Mouse (Mus musculus) adrenal gland, postnatal 4 days (tissue): Measurements from ENCODE around the gene Smtnl2. TPM values are rescaled to one million over a fixed set of nuclear protein-coding genes. Genes with fewer than 3 reads are reported as not detected.
"Not testable (repeated sequence)": the region's sequence is repeated elsewhere in the genome, so short reads cannot be mapped to it uniquely, and the experiment has no call there.

Experiments
- DNase-seq, 2 experiments: peaks; one replicate each; pipeline ENCODE4 v3.0.0; 2021 to 2022; ENCODE audit warnings: low spot score in 2 of 2, mixed read lengths in 2 of 2
- long read RNA-seq, 2 experiments: library from polyadenylated mRNA; stranded (forward); transcript quantifications; one replicate each; pipeline ENCODE4 v2.0.0; 2021
- total RNA-seq, 2 experiments: library from RNA; stranded (reverse); gene quantifications; 2 replicates each; pipeline ENCODE4 v1.2.3; 2021

The Smtnl2 gene
- total RNA-seq, result 10 to 100 TPM; 11.4 to 24.2 TPM
- long read RNA-seq, experiment 1, partial matches to known transcripts, result 3 of 8 reads
- long read RNA-seq, experiment 1, other reads (novel, unspliced or antisense), result 1 of 8 reads
- long read RNA-seq, experiment 2, transcript Smtnl2-202 (8 exons, 3,572 nt), result major isoform, 22 of 32 reads
- long read RNA-seq, experiment 2, partial matches to known transcripts, result 5 of 32 reads
- long read RNA-seq, experiment 2, other reads (novel, unspliced or antisense), result 5 of 32 reads

DNA sequence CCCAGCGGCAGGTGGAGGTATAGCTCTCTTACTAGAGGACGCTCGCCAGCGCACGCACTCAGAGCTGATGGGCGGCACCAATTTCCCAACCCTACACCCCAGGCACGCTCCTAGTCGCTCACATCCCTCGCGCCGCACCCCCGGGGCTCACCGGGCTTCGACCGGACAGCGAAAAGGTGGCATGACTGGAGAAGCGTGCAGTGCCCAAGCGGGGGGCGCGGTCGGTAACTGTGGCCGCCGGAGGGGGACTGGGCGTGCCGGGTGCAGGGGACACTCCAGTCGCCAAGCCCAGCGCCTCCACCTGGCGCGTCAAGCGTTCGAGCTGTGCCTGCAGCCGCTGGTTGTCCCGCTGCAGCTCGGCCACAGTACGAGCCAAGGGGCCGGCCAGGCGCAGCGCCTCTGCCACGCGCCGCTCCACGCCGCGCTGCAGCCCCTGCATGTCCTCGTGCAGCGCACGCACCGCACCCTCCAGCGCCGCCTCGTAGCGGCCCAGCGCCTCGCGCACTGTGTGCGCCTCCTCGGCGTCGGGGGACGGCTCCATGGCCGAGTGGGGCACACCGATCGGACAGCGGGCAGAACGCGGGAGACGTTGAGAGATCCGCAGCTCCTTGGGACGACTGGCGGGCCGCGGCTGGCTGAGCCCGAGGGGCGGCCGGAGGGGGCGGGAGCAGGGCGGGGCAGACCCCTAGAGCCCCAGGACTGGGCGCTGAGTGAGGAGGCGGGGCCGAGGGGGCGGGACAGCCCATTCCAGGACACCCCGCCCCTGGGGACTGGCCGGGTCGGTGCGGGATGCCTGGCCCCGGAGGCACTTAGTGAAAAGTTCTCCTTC is at the start of gene Smtnl2:
Gene Smtnl2 (minus strand): TSS at position 621 of the 829 bp plus-strand sequence.
- DNase-seq, result peak; percentile 67 to 75

DNA sequence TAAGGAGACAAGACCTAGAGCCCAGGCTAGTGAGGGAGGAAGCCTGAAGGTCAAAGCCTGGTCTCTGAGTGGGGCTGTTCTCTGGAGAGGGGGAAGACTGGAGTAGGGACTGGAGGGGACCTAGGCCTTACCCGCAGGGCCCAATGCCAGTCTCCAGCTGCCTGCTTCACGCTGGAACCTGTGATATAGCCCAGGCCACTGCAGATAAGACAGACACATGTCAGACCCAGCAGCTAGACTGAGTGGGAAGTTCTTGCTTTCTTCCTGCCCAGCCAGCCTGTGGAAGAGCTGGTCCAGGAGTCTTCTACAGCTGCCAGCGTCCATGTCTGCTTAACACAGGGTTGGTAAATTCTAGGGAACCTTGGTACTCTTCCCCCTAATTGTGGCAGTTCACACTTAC is 47.0 kb upstream of the Smtnl2 start:
- DNase-seq, result no peak

DNA sequence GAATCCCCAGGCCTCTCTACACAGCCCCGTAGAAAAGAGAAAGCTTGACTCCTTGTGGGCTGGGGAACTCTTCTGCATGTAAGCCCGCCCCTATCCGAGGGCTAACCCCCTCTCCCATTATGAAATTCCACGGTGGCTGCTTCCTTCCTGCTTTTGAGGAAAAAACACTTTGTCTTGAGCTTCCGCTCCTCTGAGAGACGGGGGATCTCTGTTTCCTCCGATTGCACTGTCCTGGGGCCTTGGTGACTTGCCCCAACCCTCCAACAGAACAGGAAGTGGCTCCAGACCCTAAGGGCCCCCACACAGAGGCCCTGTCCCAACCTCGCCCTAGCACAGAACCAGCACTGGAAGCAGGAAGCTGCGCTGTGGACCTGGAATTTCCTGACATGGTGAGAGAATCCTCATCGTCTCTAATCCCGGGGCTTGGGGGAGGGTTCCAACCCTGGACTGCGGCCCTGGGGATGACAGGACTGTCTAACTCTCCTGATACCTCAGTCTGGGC is 46.5 kb upstream of the Smtnl2 start:
- DNase-seq, result no peak

DNA sequence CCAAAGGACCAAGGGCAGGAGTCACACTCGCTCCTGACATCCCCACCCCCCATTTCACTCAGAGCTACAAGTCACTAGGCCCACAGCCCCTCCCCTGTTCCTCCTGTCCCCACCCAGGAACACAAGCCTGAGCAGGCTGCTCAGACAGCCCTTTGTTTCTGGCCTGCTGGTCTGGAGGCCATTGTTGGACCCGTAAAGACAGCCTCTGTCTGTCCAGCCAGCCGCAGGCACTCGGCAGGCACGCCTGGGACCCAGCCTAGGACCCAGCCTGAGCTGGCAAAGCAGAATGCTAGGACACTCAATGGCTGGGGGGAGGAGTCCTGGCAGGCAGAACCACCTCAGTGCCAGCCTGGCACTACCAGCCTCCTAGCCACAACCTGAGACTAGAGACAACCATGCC is 44.2 kb upstream of the Smtnl2 start:
- no peak for DNase-seq

DNA sequence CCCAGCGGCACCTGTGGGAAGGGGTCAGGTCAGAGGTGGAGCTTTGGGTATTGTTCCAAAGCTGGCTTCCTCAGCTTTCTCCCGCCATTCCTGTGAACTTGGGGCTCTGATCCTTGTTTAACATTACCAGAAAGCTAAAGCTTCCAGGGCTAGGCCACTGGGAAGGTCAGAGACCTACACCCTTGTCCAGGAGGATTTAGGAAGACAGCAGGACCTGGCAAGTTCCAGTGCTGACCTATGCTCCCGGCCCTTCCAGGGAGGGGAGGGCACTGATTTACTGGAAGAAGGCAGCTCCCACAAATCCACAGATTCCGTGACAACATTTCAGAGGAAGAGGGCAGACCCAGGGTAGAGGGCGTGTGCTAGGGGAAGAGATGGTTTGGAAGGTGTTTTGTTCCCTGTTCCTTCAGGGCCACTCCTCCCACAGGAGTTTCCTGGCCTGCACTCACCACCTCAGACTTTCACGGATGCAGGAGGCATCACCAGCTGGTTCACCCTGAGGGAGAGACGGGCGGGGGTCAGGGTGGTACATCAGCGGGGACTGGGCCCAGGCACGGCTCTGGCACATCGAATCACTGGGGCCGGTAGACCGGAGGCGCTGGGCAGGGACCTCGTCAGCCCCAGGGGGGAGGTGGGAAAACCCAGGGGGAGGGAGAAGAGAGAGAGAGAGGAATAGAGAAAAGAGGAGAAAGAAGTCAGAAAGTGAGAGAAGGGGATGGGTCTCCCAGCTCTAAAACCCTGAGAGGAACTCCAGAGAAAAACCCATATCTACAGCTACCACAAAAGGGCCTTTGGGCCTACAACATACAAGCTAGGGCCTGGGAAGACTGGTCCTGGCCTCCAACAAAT is 41.8 kb upstream of the Smtnl2 start:
- DNase-seq, result no peak

DNA sequence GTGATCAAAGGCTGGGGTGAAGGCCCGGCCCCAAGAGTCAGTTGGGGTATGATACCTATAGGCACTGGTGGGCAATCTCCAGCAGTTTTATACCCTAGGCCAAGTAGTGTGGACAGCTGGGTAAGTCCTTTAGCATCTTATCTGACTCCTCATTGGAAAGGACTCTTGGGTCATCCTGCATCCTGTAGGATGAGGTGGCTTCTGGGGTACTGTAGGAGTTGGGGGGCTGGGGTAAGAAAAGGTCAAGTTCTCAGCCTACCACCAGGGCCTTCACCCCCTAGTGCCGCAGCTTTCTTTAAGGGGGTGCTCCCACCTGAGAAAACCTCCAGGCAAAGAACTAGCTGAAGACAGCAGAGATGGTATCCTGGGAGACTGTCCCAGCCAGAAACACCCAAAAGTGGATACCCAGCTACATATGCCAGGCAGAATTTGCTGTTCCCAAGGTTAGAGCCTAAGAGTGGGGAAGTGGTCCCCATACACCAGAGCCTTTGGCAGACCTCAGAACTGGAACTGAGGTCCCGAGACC is 40.7 kb upstream of the Smtnl2 start:
- no peak for DNase-seq

DNA sequence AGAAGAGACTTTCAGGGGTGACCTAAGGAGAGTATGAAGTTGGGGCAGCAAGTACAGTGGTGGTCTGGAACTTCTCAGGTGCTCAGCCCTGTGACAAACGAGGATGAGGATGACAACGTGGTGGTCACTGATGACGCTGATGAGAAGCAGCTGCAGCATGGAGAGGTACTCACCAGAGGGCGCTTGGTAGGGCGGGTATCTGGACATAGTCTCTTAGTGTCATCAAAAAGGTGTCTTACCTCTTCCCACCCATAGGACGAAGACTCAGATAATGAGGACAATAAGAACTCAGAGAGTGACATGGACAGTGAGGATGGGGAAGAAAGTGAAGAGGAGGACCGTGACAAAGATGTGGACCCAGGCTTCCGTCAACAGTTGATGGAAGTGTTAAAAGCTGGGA is 36.0 kb upstream of the Smtnl2 start:
- no peak for DNase-seq

DNA sequence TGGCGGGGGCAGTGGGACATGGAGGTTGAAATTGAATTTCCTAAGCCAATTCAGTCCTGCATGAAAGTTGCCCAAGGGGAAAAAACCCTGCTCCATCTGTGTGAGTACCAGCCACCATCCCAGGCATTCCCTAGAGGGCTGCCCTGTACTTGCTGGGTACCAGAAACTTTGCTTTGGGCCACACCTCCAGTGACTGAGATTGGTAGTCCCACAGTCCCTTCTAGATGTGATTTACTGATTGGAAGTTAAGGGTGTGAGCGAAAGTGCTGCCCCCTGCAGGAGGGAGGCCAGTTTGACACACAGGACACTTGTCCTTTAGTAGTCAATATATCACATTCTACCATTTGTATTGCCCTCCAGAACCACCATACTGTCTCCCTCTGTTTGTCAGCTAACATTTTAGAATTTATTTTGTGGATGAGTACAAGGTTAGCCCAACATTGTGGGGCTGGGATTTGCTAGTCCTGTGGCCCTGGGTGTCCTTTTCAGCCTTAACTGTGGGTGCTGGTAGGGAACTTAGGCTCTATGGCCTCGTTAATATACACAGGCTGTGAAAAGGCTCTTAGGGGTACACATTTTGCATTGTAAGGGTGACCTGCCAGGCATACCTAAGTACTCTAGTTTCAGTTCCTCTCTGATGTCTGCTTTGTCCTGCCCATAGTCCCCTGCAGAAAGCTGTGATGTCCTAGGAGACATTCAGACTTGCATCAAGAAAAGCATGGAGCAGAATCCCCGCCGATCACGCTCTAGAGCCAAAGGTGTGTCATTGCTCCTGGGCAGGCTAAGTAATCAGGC is 35.0 kb upstream of the Smtnl2 start:
- no peak for DNase-seq

DNA sequence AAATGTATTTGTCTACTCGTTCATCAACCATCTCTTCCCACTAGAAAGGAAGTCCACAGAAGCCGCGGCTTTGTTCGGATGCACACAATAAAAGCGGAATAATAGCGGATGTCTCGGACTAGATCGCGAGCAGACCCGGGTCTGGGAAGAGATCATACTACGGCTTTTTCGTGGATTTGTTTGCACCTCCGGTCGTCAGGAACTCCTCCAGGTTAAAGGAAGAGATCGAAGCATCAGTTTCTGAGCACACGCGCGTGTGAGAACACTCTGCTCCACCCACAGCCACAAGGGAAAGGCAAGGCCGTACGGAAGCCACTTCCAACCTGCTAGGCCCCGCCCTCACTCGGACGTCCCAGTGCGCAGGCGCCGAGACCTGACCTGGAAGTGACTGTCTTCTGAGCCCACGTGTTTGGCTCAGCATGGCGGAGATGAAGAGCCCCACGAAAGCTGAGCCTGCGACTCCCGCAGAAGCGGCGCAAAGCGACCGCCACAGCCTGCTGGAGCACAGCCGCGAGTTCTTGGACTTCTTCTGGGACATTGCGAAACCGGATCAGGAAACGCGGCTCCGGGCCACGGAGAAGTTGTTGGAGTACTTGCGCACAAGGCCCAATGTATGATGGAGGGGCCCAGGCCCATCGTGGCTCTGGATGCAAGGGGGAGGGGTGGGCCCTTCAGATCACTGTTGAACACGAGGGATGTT is 29.6 kb upstream of the Smtnl2 start, which contains the start of gene Mybbp1a:
Gene Mybbp1a (plus strand): TSS at position 391 of the 700 bp plus-strand sequence.
- DNase-seq, result peak; percentile 97 to 99

DNA sequence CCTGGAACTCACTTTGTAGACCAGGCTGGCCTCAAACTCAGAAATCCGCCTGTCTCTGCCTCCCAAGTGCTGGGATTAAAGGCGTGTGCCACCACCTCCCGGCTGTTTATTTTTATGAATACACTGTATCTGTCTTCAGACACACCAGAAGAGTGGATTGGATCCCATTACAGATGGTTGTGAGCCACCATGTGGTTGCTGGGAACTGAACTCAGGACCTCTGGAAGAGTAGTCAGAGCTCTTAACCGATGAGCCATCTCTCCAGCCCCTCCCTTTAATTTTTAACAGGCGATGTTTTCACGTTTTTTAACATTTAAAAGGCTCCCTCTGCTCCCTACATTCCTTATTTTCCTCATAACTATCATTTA is 29.1 kb upstream of the Smtnl2 start:
- DNase-seq, result not testable (repeated sequence)

DNA sequence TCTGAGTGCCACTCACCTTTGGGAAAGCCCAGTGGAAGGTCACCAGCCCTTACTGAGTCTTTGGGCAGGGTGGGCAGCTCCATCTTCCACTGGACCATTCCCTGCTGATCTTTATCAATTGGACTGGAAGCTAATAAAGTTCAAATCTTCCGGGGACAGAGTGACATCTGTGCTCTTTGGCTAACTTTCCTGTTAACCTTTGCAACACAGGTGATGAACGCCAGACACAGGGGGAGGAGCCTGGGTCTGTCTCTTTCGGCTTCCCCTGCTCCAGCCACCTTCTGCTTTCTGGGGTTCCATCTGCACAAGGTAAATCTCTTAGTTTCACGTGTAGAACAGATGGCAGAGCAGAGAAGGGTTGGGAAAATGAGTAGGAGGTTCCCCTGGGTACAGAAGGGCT is 26.9 kb upstream of the Smtnl2 start:
- DNase-seq, result no peak

DNA sequence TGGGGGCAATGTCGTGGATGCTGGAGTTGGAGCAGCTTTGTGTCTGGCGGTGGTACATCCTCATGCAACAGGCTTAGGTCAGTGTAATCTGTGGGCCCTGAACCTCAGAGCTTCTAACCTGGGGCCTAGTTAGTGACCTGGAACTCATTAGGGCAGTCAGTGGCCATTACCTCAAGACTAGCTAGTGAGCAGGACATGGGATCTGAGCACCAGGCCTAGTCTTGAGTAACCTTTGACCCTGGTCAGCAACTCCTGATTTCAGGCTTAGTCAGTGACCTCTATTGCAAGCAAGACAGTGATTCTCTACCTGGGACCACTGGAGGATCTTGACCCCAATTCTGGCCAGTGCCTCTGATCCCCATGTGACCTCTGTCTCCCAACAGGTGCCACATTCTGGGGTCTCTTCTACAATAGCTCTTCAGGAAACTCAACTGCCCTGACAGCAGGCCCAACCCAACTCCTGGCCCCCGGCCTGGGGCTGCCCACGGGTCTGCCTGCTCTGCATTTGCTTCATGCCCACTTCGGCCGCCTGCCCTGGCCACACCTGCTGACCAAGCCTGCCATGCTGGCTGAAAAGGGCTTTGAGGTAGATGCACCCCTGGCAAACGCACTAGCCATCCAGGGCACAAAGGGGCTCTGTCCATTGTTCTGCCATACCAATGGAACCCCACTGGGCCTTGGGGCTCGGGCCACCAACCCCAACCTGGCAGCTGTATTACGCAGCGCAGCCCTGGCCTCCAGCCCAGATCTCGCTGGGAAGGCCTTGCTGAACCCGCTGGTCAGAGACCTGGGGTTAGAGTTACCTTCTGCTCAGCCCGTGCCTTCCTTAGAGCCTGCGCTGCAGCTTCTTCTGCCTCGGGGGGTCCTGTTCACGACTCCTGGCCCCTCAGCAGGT is 25.5 kb upstream of the Smtnl2 start:
- DNase-seq, result no peak

DNA sequence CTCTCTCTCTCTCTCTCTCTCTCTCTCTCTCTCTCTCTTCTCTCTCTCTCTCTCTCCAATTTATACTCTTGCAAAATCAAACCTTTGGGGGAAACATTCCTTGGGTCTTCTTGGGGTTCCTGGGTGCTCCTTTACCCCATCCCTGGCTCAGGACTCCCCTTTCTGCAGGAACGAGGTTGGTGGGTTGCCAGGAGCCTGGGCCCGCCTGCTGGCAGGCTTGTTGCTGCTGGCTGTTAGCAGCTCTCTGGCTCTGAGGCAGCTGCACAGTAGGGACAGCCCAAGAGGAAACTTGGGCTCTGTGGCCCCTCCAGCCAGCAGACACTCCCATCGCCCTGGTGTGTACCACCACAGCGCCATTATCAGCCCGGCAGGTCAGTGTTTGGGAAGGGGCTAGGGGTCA is 24.8 kb upstream of the Smtnl2 start:
- DNase-seq, result no peak

DNA sequence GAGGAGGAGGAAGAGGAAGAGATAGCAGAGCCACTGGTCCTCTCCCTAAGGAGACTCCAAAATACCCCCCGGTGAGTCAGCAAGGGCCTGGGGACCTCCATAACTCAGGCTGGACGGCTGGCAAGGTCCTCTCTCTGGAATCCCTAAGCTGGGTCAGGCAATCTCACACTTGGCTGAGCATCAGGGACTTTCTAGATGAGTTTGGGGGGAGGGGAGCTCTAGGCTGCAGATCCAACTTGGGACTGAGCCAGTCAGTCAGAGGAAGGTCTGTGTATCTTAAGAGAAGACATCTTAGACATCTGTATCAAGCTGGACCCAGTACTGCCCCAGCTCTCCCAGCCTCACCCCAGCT is 24.2 kb upstream of the Smtnl2 start:
- no peak for DNase-seq

DNA sequence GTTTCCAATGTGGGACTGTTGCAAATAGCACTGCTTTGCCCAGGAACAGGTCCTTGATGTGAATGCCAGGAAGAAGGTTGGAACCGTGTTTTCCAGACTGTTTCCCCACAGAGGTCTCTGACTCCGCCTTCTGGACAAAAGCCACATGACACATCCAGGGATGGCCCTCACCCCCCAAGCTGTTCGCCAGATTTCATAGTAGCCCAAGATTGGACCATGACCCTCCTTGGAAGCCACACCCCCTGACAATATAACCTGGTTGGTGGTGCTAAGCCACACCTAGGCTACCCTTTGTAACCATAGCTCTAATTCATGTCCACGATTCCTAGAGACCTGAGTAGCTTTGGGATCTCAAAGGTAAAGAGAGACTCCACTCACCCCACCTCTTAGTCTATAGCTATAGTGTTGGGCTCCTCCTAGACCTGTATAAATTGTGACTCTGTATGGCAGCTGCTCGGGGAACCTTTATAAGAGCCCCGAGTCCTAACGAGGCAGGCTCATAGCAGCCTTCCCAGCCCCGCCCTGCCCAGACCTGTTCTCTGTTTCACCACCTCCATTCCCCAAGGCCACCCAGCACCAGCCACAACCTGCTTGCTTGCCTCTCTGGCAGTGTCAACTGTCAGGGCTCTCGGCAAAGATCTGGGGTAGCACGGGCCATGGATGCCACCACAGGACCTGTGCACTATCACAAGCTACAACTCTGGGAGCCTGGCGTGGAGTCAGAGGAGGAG is 23.6 kb upstream of the Smtnl2 start, which contains the start of gene Ggt6:
Gene Ggt6 (plus strand): TSS at position 564 of the 731 bp plus-strand sequence.
- no peak for DNase-seq

DNA sequence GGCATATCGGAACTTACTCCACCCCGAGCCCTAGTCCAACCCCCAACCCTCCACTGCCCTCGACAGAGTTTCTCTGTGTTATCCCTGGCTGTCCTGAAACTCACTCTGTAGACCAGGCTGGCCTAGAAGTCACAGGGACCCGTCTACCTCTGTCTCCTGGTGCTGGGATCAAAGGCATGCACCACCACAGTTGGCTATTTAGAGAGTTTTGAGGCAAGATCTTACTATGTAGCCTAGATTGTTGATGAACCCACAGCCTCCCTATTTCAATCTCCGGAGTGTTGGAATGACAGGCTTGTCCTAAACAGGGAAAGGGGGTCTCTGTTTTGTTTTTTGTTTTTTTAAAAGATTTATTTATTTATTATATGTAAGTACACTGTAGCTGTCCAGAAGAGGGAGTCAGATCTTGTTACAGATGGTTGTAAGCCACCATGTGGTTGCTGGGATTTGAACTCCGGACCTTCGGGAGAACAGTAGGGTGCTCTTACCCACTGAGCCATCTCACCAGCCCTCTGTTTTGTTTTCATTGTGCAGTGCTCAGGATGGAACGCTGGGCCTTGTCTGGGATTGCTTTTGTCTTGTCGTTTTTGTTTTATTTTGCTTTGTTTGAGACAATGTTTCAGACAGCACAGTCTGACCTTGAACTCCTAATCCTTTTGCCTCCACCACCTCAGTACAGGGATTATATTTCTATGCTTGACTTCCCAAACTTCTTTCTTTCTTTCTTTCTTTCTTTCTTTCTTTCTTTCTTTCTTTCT is 19.0 kb upstream of the Smtnl2 start:
- DNase-seq, result not testable (repeated sequence)

DNA sequence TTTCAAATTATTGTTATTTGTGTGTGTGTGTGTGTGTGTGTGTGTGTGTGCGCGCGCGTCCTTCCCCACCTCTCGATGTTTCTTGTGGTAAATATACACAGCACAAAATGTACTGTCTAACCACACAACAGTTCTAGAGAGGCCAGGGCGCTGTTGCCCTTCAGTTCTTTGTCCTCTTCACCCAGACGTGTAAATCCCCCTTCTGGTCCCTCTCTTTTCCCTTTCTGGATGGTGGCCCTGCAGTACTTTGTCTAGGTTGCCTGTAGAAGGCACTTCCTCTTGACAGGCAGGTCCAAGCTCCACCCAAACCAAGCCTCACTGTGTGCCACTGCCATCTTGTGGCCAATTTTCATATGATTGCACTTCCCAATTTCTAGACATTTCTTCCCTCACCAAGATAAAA is 17.8 kb upstream of the Smtnl2 start:
- DNase-seq, result peak in 1 of 2 experiments; percentile 56
